Mouse (Mus musculus): ENCODE measurements around the gene Srr. TPM values are rescaled to one million over a fixed set of nuclear protein-coding genes. Genes with fewer than 3 reads are reported as not detected.

Gene Srr
- polyA plus RNA-seq (2012; fragmentation: generic; extraction: Trizol), result 2.9 TPM
- long read RNA-seq, experiment 1, transcript Srr-201 (9 exons, 3,699 nt), result major isoform, 8 of 14 reads
- long read RNA-seq, experiment 1, partial matches to known transcripts, result 0 of 14 reads
- long read RNA-seq, experiment 1, other reads (novel, unspliced or antisense), result 5 of 14 reads
- long read RNA-seq, experiment 2, transcript Srr-201 (9 exons, 3,699 nt), result major isoform, 10 of 13 reads
- long read RNA-seq, experiment 2, partial matches to known transcripts, result 0 of 13 reads
- long read RNA-seq, experiment 2, other reads (novel, unspliced or antisense), result 3 of 13 reads

DNA sequence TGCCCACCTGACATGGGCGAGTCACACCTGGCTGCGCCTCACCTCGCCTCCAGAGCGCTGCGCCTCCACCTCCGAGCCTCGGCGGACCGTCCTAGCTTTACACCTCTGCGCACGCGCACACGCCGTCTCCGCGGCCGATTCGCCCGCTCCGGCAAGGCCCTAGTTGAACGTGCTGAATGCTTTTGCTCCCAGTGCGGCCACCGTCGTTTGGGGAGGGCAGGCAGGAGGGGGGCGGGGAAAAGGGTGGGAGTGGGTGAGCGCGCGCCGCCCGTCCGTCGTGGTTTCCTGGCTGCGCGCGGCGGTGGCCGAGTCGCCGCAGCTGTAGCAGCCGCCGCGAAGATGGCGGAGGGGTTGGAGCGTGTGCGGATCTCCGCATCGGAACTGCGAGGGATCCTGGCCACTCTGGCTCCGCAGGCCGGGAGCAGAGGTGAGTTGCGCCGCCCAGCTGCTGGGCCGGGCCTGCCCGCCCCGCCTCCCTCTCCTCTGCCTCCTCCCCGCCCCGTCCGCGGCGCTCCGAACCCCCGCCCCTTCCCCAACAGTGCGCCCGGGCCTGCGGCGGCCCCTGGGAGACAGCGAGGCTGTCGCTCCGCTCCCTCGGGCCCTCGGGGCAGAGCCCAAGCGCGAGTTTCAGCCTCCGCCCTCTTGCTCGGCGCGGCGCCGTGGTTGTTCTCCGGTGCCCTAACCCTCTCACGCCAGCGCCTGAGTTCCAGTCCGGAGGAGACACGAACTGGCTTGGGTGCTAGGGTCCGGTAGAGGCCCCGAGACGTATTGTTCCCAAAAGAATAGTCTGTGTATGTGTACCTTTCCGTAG lies at the start of gene Srr, which contains the start of gene Smg6:
Srr (minus strand) TSS at position 372 of the 811 bp plus-strand sequence.
Smg6 (plus strand) TSS at position 247 of the 811 bp plus-strand sequence.
- peaks cover 13% of the 10 kb centered on the region for H3K36me3 ChIP-seq (ENCODE audit: control insufficient read depth, insufficient read depth)
- peak within 1 kb of the TSS; percentile 96 for H3ac ChIP-seq (ENCODE audit: control insufficient read depth, insufficient read length, low read depth)
- peaks cover 37% of the 10 kb centered on the region for H3K79me3 ChIP-seq (ENCODE audit: low read depth)
- no peaks in the 10 kb centered on the region for H3K27me3 ChIP-seq (ENCODE audit: control insufficient read depth, insufficient read depth, insufficient read length)
- H3K4me3 ChIP-seq (ENCODE audit: insufficient read depth, poor library complexity, severe bottlenecking), result peak within 1 kb of the TSS; percentile 92
- TF ChIP-seq MYOG (IDR thresholded peaks at IDR 0.05; ENCODE audit: control insufficient read depth, extremely low read depth, insufficient read length) (no peak), MYOD1 (IDR thresholded peaks at IDR 0.05; ENCODE audit: control insufficient read depth, insufficient read length, low read depth) (no peak), MAX (IDR thresholded peaks at IDR 0.05) (peak; percentile 79)
- H3K79me2 ChIP-seq (ENCODE audit: control insufficient read depth, insufficient read depth), result peaks cover 77% of the 10 kb centered on the region

DNA sequence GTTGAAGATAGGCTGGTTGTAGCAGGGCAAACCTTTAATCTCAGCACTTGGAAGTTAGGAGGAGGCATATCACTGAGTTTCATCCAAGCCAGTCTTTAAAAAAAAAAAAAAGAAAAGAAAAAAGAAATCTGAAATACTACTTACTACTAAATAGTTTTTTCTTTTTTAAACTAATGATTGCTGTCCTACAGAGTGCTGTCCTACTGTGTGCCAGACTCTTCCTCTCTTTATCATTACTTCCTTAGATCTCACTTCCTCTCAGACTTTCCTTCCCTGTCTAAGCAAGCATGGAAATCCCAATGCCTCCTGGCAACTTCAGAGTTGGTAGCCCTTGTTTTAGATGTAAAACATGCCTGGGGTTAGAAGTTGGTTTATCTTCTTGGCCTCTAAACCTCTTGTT lies 48.9 kb upstream of the Srr start:
- Histone ChIP-seq H3K79me2 (ENCODE audit: control insufficient read depth, insufficient read depth) (no peaks in the 10 kb centered on the region), H3ac (ENCODE audit: control insufficient read depth, insufficient read length, low read depth) (no peak overlapping the region)

GRCm38 (mm10) chr11:74973290-74974157 lies 47.8 kb upstream of the Srr start:
- H3K4me3 ChIP-seq (ENCODE audit: insufficient read depth, poor library complexity, severe bottlenecking), result no peak overlapping the region
- H3ac ChIP-seq (ENCODE audit: control insufficient read depth, insufficient read length, low read depth), result no peak overlapping the region
- TF ChIP-seq CTCF (IDR thresholded peaks at IDR 0.05; ENCODE audit: control insufficient read depth, insufficient read depth, insufficient read length) (no peak), CEBPB (IDR thresholded peaks at IDR 0.05; ENCODE audit: low read depth) (no peak), MYOG (IDR thresholded peaks at IDR 0.05; ENCODE audit: control insufficient read depth, extremely low read depth, insufficient read length) (no peak), MAX (IDR thresholded peaks at IDR 0.05) (no peak), FOSL1 (IDR thresholded peaks at IDR 0.05; ENCODE audit: insufficient read depth, low read length, poor library complexity, severe bottlenecking) (no peak), MYOD1 (IDR thresholded peaks at IDR 0.05; ENCODE audit: control insufficient read depth, insufficient read length, low read depth) (no peak), USF1 (IDR thresholded peaks at IDR 0.05; ENCODE audit: low read depth) (no peak)
- H3K79me2 ChIP-seq (ENCODE audit: control insufficient read depth, insufficient read depth), result no peaks in the 10 kb centered on the region
- no peaks in the 10 kb centered on the region for H3K27me3 ChIP-seq (ENCODE audit: control insufficient read depth, insufficient read depth, insufficient read length)
- peaks cover 3% of the 10 kb centered on the region for H3K36me3 ChIP-seq (ENCODE audit: control insufficient read depth, insufficient read depth)
- peaks cover 2% of the 10 kb centered on the region for H3K79me3 ChIP-seq (ENCODE audit: low read depth)

More for the DNA sequence above, 48.9 kb upstream of the Srr start:
- TF ChIP-seq USF1 (IDR thresholded peaks at IDR 0.05; ENCODE audit: low read depth), result no peak
- no peak for TF ChIP-seq CEBPB (IDR thresholded peaks at IDR 0.05; ENCODE audit: low read depth)
- TF ChIP-seq MYOD1 (IDR thresholded peaks at IDR 0.05; ENCODE audit: control insufficient read depth, insufficient read length, low read depth), result no peak
- no peak for TF ChIP-seq FOSL1 (IDR thresholded peaks at IDR 0.05; ENCODE audit: insufficient read depth, low read length, poor library complexity, severe bottlenecking)
- no peak for TF ChIP-seq MYOG (IDR thresholded peaks at IDR 0.05; ENCODE audit: control insufficient read depth, extremely low read depth, insufficient read length)
- TF ChIP-seq CTCF (IDR thresholded peaks at IDR 0.05; ENCODE audit: control insufficient read depth, insufficient read depth, insufficient read length), result no peak
- no peak for TF ChIP-seq MAX (IDR thresholded peaks at IDR 0.05)
- no peak overlapping the region for H3K4me3 ChIP-seq (ENCODE audit: insufficient read depth, poor library complexity, severe bottlenecking)
- no peaks in the 10 kb centered on the region for H3K27me3 ChIP-seq (ENCODE audit: control insufficient read depth, insufficient read depth, insufficient read length)
- H3K36me3 ChIP-seq (ENCODE audit: control insufficient read depth, insufficient read depth), result peaks cover 3% of the 10 kb centered on the region
- H3K79me3 ChIP-seq (ENCODE audit: low read depth), result peaks cover 2% of the 10 kb centered on the region

GRCm38 (mm10) chr11:74965516-74965915 lies 39.8 kb upstream of the Srr start:
- H3K36me3 ChIP-seq (ENCODE audit: control insufficient read depth, insufficient read depth), result no peaks in the 10 kb centered on the region
- H3ac ChIP-seq (ENCODE audit: control insufficient read depth, insufficient read length, low read depth), result no peak overlapping the region
- no peak for TF ChIP-seq CEBPB (IDR thresholded peaks at IDR 0.05; ENCODE audit: low read depth)
- no peak for TF ChIP-seq FOSL1 (IDR thresholded peaks at IDR 0.05; ENCODE audit: insufficient read depth, low read length, poor library complexity, severe bottlenecking)
- TF ChIP-seq USF1 (IDR thresholded peaks at IDR 0.05; ENCODE audit: low read depth), result no peak
- TF ChIP-seq CTCF (IDR thresholded peaks at IDR 0.05; ENCODE audit: control insufficient read depth, insufficient read depth, insufficient read length), result no peak
- no peaks in the 10 kb centered on the region for H3K79me3 ChIP-seq (ENCODE audit: low read depth)
- no peaks in the 10 kb centered on the region for H3K27me3 ChIP-seq (ENCODE audit: control insufficient read depth, insufficient read depth, insufficient read length)
- H3K4me3 ChIP-seq (ENCODE audit: insufficient read depth, poor library complexity, severe bottlenecking), result no peak overlapping the region
- no peaks in the 10 kb centered on the region for H3K79me2 ChIP-seq (ENCODE audit: control insufficient read depth, insufficient read depth)

DNA sequence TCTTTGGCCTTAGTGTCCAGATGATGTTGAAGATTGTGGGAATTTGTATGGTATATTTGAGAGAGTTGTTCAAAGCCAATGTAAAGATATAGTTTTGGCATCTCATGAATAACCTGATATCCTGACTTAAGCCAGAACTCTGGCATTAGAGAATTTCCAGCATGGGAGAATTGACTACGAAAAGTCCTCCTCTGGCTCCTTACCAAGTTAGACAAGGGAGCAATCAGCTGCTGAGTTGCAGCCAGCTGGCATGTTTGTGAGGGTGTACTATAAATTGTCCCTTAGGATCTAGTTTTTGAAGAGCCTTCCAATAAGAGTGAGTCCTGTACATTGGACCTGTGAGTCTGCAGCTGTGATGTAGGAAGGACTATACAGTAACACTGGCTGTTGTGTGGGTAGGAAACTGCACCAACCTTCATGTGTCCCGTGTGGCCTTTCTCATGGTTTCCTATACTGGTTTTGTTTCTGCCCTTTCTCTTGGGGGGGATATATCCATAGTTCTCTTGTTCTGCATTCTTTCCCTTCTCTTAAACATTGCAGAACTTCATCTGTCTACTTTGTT lies 37.2 kb upstream of the Srr start:
- Histone ChIP-seq H3K79me2 (ENCODE audit: control insufficient read depth, insufficient read depth) (no peaks in the 10 kb centered on the region), H3K27me3 (ENCODE audit: control insufficient read depth, insufficient read depth, insufficient read length) (no peaks in the 10 kb centered on the region), H3K79me3 (ENCODE audit: low read depth) (no peaks in the 10 kb centered on the region), H3K36me3 (ENCODE audit: control insufficient read depth, insufficient read depth) (no peaks in the 10 kb centered on the region), H3ac (ENCODE audit: control insufficient read depth, insufficient read length, low read depth) (no peak overlapping the region), H3K4me3 (ENCODE audit: insufficient read depth, poor library complexity, severe bottlenecking) (no peak overlapping the region)
- no peak for TF ChIP-seq MAX (IDR thresholded peaks at IDR 0.05)
- no peak for TF ChIP-seq USF1 (IDR thresholded peaks at IDR 0.05; ENCODE audit: low read depth)
- no peak for TF ChIP-seq CTCF (IDR thresholded peaks at IDR 0.05; ENCODE audit: control insufficient read depth, insufficient read depth, insufficient read length)
- TF ChIP-seq FOSL1 (IDR thresholded peaks at IDR 0.05; ENCODE audit: insufficient read depth, low read length, poor library complexity, severe bottlenecking), result no peak
- no peak for TF ChIP-seq MYOG (IDR thresholded peaks at IDR 0.05; ENCODE audit: control insufficient read depth, extremely low read depth, insufficient read length)
- no peak for TF ChIP-seq MYOD1 (IDR thresholded peaks at IDR 0.05; ENCODE audit: control insufficient read depth, insufficient read length, low read depth)
- TF ChIP-seq CEBPB (IDR thresholded peaks at IDR 0.05; ENCODE audit: low read depth), result no peak

Measured in C2C12 (cell line).